Mouse (Mus musculus): ENCODE data around the gene Gse1. TPM values are rescaled to one million over a fixed set of nuclear protein-coding genes. Genes with fewer than 3 reads are reported as not detected.

Gene Gse1
- polyA plus RNA-seq, 1 experiment from 2014 or later = 10.8 TPM

- H3K27me3 ChIP-seq (replicated peaks) = no peaks in the 10 kb centered on the region
- no peak overlapping the region for H3K4me2 ChIP-seq
- 91% methylated on average over 5 of the region's 5 CpGs for WGBS
- no peaks in the 10 kb centered on the region for H3K36me3 ChIP-seq
- no peaks in the 10 kb centered on the region for H3K9me3 ChIP-seq
- H3K4me1 ChIP-seq = peaks cover 41% of the 10 kb centered on the region
- ATAC-seq (ENCODE audit: insufficient read depth, low FRiP score, low read depth) = no peak
- no peak overlapping the region for H3K4me3 ChIP-seq (replicated peaks)
- H3K9ac ChIP-seq = no peak overlapping the region
- no peak overlapping the region for H3K27ac ChIP-seq
Observed at GRCm38 (mm10) chr8:120428492-120428891, 200.2 kb downstream of the Gse1 start.

GRCm38 (mm10) chr8:120429116-120429515 is 200.9 kb downstream of the Gse1 start:
- no peak overlapping the region for H3K4me3 ChIP-seq (replicated peaks)
- no peak overlapping the region for H3K27ac ChIP-seq
- ATAC-seq (ENCODE audit: insufficient read depth, low FRiP score, low read depth) = no peak
- H3K4me1 ChIP-seq = peaks cover 35% of the 10 kb centered on the region
- H3K9me3 ChIP-seq = no peaks in the 10 kb centered on the region
- no peaks in the 10 kb centered on the region for H3K36me3 ChIP-seq
- no peaks in the 10 kb centered on the region for H3K27me3 ChIP-seq (replicated peaks)
- 100% methylated on average over 1 of the region's 1 CpGs for WGBS
- no peak overlapping the region for H3K4me2 ChIP-seq
- no peak overlapping the region for H3K9ac ChIP-seq

DNA sequence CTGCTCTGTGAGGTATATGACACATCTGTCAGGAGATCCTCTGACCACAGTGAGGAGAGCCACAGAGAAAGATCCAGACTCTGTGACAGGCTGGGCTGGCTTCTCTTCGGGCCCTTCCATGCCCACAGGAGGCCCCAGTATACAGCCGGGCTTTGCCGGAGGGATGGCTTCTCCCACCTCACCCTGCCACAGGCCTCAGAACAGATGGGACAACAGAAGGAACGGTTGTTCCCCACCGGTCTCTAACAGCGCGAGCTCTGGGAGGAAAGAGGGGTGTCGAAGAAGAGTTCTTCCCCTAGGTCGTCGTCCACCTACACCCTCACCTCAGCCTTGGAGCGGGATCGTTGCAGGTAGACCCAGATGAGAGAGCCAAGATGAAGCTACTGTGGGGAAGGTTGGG is 202.8 kb downstream of the Gse1 start:
- no peak for ATAC-seq (ENCODE audit: insufficient read depth, low FRiP score, low read depth)
- H3K36me3 ChIP-seq = no peaks in the 10 kb centered on the region
- H3K4me2 ChIP-seq = no peak overlapping the region
- no peak overlapping the region for H3K4me3 ChIP-seq (replicated peaks)
- WGBS = 89% methylated on average over 12 of the region's 12 CpGs
- no peaks in the 10 kb centered on the region for H3K9me3 ChIP-seq
- no peaks in the 10 kb centered on the region for H3K27me3 ChIP-seq (replicated peaks)
- H3K27ac ChIP-seq = no peak overlapping the region
- H3K9ac ChIP-seq = no peak overlapping the region
- peaks cover 17% of the 10 kb centered on the region for H3K4me1 ChIP-seq

DNA sequence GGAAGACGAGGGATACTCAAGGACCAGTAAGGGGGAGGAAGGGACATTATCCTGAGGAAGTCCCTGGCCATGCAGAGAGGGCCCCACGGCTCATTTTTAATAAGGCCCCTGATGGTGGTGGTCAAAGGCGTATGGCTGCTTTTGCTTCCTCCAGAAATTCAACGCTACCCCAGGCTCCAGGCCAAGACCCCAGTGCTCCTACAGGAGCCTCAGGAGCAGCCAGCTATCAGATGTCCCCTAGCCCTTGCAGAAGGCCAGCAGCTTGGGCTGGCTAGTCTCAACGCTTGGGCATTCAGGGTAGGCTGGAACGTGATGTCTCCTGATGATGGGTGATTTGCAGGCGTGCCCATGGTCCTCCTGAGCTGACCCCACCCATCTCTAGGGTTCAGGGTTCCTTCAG is 204.2 kb downstream of the Gse1 start:
- H3K36me3 ChIP-seq = no peaks in the 10 kb centered on the region
- no peak for ATAC-seq (ENCODE audit: insufficient read depth, low FRiP score, low read depth)
- H3K9me3 ChIP-seq = no peaks in the 10 kb centered on the region
- H3K27ac ChIP-seq = no peak overlapping the region
- H3K9ac ChIP-seq = no peak overlapping the region
- 74% methylated on average over 7 of the region's 7 CpGs for WGBS
- no peaks in the 10 kb centered on the region for H3K27me3 ChIP-seq (replicated peaks)
- H3K4me1 ChIP-seq = peaks cover 17% of the 10 kb centered on the region
- no peak overlapping the region for H3K4me2 ChIP-seq
- no peak overlapping the region for H3K4me3 ChIP-seq (replicated peaks)

DNA sequence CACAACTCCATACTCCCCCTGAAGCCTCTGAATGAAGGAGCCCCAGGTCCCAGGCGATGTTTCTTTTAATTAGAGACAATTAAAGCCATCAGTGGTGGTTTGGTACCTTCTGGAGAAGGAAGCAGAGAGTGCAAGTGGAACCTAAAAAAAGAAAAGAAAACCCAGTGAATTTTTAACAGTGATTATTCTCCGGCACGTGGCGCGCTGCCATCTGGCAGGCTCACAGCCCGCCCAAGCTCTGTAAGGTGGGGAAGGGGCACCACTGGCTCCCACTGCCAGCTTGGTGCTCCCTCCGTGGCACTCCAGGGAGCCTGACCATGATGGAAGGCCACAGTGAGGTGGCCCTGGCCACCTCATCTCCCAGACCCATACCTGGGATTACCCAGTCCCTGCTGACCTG is 204.9 kb downstream of the Gse1 start:
- Histone ChIP-seq H3K9me3 (no peaks in the 10 kb centered on the region), H3K4me3 (replicated peaks) (no peak overlapping the region), H3K27ac (no peak overlapping the region), H3K36me3 (no peaks in the 10 kb centered on the region), H3K4me2 (no peak overlapping the region), H3K27me3 (replicated peaks) (no peaks in the 10 kb centered on the region), H3K9ac (no peak overlapping the region), H3K4me1 (peaks cover 23% of the 10 kb centered on the region)
- no peak for ATAC-seq (ENCODE audit: insufficient read depth, low FRiP score, low read depth)
- 81% methylated on average over 7 of the region's 7 CpGs for WGBS

DNA sequence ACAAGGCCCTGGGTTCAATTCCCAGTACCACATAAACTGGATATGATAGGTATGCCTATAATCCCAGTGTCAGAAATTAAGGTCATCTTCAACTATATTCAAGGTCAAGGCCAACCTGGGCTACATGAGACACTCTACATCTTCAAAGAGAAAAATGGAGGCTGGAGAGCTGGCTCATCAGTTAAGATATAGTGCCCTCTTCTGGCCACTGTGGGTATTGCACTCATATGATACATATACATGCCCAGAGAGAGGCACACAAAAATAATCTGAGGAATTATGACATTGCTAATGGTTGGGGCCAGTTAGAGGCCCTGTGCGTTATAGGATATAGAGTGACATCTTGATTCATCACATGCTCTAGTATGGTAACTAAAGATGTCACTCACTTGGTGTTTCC is 205.5 kb downstream of the Gse1 start:
- no peaks in the 10 kb centered on the region for H3K36me3 ChIP-seq
- no peak overlapping the region for H3K4me3 ChIP-seq (replicated peaks)
- H3K27ac ChIP-seq = no peak overlapping the region
- no peak overlapping the region for H3K9ac ChIP-seq
- no peak for ATAC-seq (ENCODE audit: insufficient read depth, low FRiP score, low read depth)
- H3K4me1 ChIP-seq = peaks cover 24% of the 10 kb centered on the region
- 92% methylated on average over 1 of the region's 1 CpGs for WGBS
- H3K27me3 ChIP-seq (replicated peaks) = no peaks in the 10 kb centered on the region
- no peak overlapping the region for H3K4me2 ChIP-seq
- H3K9me3 ChIP-seq = no peaks in the 10 kb centered on the region

DNA sequence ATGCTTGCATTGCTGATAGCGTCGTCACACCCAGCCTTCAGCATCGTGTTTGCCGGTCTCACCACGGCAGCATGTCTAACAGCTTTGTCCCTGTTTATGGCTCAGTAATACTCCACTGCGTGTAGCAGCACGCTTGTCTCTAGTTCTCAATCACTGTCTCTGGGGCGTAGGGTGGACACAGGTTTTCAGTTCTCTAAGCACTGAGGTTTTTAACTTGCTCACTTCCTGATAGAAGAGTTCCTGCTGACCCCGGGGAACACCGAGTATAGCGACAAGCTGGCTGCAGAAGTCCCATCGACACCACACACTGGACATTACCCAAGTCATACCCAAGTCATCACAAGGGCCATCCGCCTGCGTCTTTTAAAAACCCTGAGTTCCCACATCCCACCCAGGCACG is 207.5 kb downstream of the Gse1 start:
- H3K4me1 ChIP-seq = peaks cover 32% of the 10 kb centered on the region
- no peaks in the 10 kb centered on the region for H3K36me3 ChIP-seq
- 91% methylated on average over 15 of the region's 15 CpGs for WGBS
- H3K9me3 ChIP-seq = no peaks in the 10 kb centered on the region
- ATAC-seq (ENCODE audit: insufficient read depth, low FRiP score, low read depth) = no peak
- H3K4me2 ChIP-seq = no peak overlapping the region
- H3K9ac ChIP-seq = no peak overlapping the region
- no peak overlapping the region for H3K4me3 ChIP-seq (replicated peaks)
- H3K27me3 ChIP-seq (replicated peaks) = no peaks in the 10 kb centered on the region
- no peak overlapping the region for H3K27ac ChIP-seq

DNA sequence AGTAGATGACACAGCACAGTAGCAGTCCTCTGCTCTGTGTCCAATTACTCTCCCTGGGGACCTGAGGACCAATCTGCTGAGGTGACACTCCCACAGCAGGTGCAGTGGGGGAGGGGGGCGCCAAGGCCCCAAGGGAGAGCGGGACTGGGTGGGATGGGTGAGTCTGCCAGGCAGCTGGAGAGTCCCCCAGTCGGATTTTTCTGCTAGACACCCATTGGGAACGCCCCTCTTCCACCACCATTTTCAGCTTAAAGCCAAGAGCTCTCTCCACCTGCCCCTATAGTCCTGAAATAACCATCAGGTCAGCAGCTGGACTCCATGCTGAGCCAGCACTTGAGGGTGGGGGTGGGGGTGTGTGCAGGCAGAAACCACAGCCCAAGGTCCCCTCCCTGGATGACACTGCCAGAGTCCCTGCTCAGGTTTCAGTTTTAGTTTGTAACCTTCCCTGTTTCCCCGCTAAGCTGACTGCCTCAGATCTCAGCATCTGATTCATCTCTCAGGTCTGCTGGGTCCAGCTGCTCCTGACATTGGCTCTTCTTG is 208.3 kb downstream of the Gse1 start:
- no peak for ATAC-seq (ENCODE audit: insufficient read depth, low FRiP score, low read depth)
- Histone ChIP-seq H3K9me3 (no peaks in the 10 kb centered on the region), H3K27ac (no peak overlapping the region; the same call in 1 of the 2 replicates), H3K4me1 (peaks cover 40% of the 10 kb centered on the region), H3K4me2 (no peak overlapping the region), H3K9ac (no peak overlapping the region), H3K4me3 (replicated peaks) (no peak overlapping the region), H3K36me3 (no peaks in the 10 kb centered on the region), H3K27me3 (replicated peaks) (no peaks in the 10 kb centered on the region)
- 59% methylated on average over 5 of the region's 5 CpGs for WGBS

GRCm38 (mm10) chr8:120437207-120437606 is 209.0 kb downstream of the Gse1 start:
- Histone ChIP-seq H3K27ac (peak overlapping the region; percentile 26; the same call in 1 of the 2 replicates), H3K9me3 (no peaks in the 10 kb centered on the region), H3K9ac (no peak overlapping the region), H3K27me3 (replicated peaks) (no peaks in the 10 kb centered on the region), H3K36me3 (no peaks in the 10 kb centered on the region), H3K4me1 (peaks cover 47% of the 10 kb centered on the region), H3K4me3 (replicated peaks) (no peak overlapping the region), H3K4me2 (no peak overlapping the region)
- ATAC-seq (ENCODE audit: insufficient read depth, low FRiP score, low read depth) = no peak
- WGBS = 66% methylated on average over 1 of the region's 1 CpGs

GRCm38 (mm10) chr8:120437666-120438395 is 209.6 kb downstream of the Gse1 start:
- H3K4me1 ChIP-seq = peaks cover 53% of the 10 kb centered on the region
- H3K9ac ChIP-seq = no peak overlapping the region
- no peaks in the 10 kb centered on the region for H3K27me3 ChIP-seq (replicated peaks)
- no peaks in the 10 kb centered on the region for H3K36me3 ChIP-seq
- 72% methylated on average over 21 of the region's 21 CpGs for WGBS
- H3K9me3 ChIP-seq = no peaks in the 10 kb centered on the region
- H3K4me3 ChIP-seq (replicated peaks) = no peak overlapping the region
- H3K4me2 ChIP-seq = no peak overlapping the region
- H3K27ac ChIP-seq = peak overlapping the region; percentile 26
- ATAC-seq (ENCODE audit: insufficient read depth, low FRiP score, low read depth) = peak; percentile 19; the same call in 1 of the 2 replicates

DNA sequence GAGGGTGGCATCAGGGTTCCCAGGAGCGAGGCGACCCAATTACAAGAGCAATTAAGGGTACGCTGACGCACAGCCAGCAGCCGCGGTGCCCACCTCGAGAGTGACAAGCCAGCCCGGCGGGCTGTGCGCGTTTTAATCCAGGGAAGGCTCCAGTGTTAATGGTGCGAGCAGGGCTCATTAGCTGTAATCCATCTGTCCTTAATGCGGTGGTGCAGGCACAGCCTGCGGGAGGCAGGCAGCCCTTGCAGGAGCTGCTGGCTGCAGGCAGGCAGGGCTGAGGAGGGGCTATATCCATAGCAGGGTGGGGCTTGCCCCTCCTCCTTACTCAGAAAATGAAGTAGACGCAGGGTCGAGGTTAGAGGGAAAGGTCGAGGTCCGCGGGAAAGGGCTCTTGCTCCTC is 211.1 kb downstream of the Gse1 start:
- H3K4me1 ChIP-seq = peaks cover 56% of the 10 kb centered on the region
- 28% methylated on average over 19 of the region's 19 CpGs for WGBS
- H3K9me3 ChIP-seq = no peaks in the 10 kb centered on the region
- no peak overlapping the region for H3K27ac ChIP-seq
- H3K36me3 ChIP-seq = no peaks in the 10 kb centered on the region
- H3K27me3 ChIP-seq (replicated peaks) = no peaks in the 10 kb centered on the region
- H3K4me2 ChIP-seq = no peak overlapping the region
- H3K9ac ChIP-seq = no peak overlapping the region
- no peak overlapping the region for H3K4me3 ChIP-seq (replicated peaks)
- no peak for ATAC-seq (ENCODE audit: insufficient read depth, low FRiP score, low read depth)

GRCm38 (mm10) chr8:120440739-120441138 is 212.5 kb downstream of the Gse1 start:
- no peaks in the 10 kb centered on the region for H3K9me3 ChIP-seq
- WGBS = 86% methylated on average over 12 of the region's 12 CpGs

More at GRCm38 (mm10) chr8:120440739-120441138, 212.5 kb downstream of the Gse1 start:
- Histone ChIP-seq H3K4me3 (replicated peaks) (no peak overlapping the region), H3K36me3 (no peaks in the 10 kb centered on the region), H3K4me2 (no peak overlapping the region), H3K4me1 (peaks cover 61% of the 10 kb centered on the region), H3K27me3 (replicated peaks) (no peaks in the 10 kb centered on the region), H3K27ac (no peak overlapping the region), H3K9ac (no peak overlapping the region)
- no peak for ATAC-seq (ENCODE audit: insufficient read depth, low FRiP score, low read depth)

Data from stomach, embryonic 15.5 days (tissue).